Mouse (Mus musculus) heart, embryonic 11.5 days (tissue): ENCODE measurements around the gene Tmem98. TPM values are rescaled to one million over a fixed set of nuclear protein-coding genes. Genes with fewer than 3 reads are reported as not detected.

Source experiments
- ATAC-seq: fragments of 200-750 bp; cut with Nextera tagmentation; replicated peaks from 2 replicates; pipeline ENCODE4 v1.8.0; 2017; ENCODE audit warnings: moderate library complexity; ENCODE audit not compliant: insufficient number of reproducible peaks, low FRiP score, low TSS enrichment
- H3K27ac ChIP-seq: fragments of 300-500 bp; sonication (generic); 2 replicates; pipeline ENCODE4 v1.5.1; 2014; ENCODE audit warnings: mild to moderate bottlenecking, low read depth, low read length
- H3K27me3 ChIP-seq: fragments of 300-500 bp; sonication (generic); 2 replicates; pipeline ENCODE4 v1.6.1; 2014; ENCODE audit warnings: mild to moderate bottlenecking, low read length, mixed read lengths; ENCODE audit not compliant: control insufficient read depth, insufficient read depth
- H3K36me3 ChIP-seq: fragments of 300-500 bp; sonication (generic); 2 replicates; pipeline ENCODE4 v1.6.1; 2014; ENCODE audit warnings: mild to moderate bottlenecking, low read length, moderate library complexity, mixed read lengths; ENCODE audit not compliant: control insufficient read depth, insufficient read depth
- H3K4me1 ChIP-seq: fragments of 300-500 bp; sonication (generic); 2 replicates; pipeline ENCODE4 v1.6.1; 2014; ENCODE audit warnings: low read length; ENCODE audit not compliant: control insufficient read depth, insufficient read depth
- H3K4me2 ChIP-seq: fragments of 300-500 bp; sonication (generic); 2 replicates; pipeline ENCODE4 v1.6.1; 2014; ENCODE audit warnings: mild to moderate bottlenecking, moderate library complexity
- H3K4me3 ChIP-seq: fragments of 300-500 bp; sonication (generic); 2 replicates; pipeline ENCODE4 v1.5.1; 2014; ENCODE audit warnings: low read depth, low read length
- H3K9ac ChIP-seq: fragments of 300-500 bp; sonication (generic); 2 replicates; pipeline ENCODE4 v1.6.1; 2014; ENCODE audit warnings: mild to moderate bottlenecking, low read depth, low read length, moderate library complexity
- H3K9me3 ChIP-seq: fragments of 300-500 bp; sonication (generic); replicated peaks from 2 replicates; pipeline ENCODE4 v1.6.1; 2016; ENCODE audit warnings: low read length; ENCODE audit not compliant: control insufficient read depth
- WGBS: fragments of 180-500 bp; shearing (Covaris S2); extraction: QIAGEN DNeasy Blood & Tissue Kit; methylation state at CpG from one replicate; pipeline ENCODE4 v1.1.7; 2014; ENCODE audit not compliant: insufficient replicate concordance; 5-methylcytosine and 5-hydroxymethylcytosine counted together
- polyA plus RNA-seq: library from polyadenylated mRNA; unstranded; fragments of >200 nt; fragmentation: Nextera tagmentation; extraction: Ambion mirVana; gene quantifications from 2 replicates; pipeline ENCODE4 v1.2.1, GENCODE M21; 2014

Tmem98 gene
- polyA plus RNA-seq, 1 experiment from 2014 or later = 116 TPM

DNA sequence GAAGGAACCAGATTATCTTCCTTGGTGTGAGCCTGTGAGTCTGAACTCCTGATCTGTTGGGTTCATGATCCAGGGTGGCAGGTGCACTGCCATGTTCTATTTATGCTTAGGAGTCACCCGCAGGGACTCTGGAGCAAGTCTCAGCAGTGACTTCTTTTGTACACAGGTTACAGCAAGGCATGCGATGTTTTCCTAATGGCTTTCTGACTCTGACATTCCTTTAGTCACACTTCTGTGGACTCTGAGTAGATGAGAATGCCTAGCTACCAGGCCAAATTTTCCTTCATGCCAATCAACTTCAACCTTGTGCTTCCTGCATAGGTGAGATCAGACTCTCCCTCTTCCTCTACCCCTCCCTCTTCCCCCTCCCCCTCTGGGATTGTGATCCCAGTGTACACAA, 25.4 kb downstream of the Tmem98 start:
- no peaks in the 10 kb centered on the region for H3K27me3 ChIP-seq
- H3K4me1 ChIP-seq = no peaks in the 10 kb centered on the region
- no peak overlapping the region for H3K27ac ChIP-seq
- 82% methylated on average over 2 of the region's 2 CpGs for WGBS
- no peak overlapping the region for H3K4me3 ChIP-seq
- no peak for ATAC-seq
- no peak overlapping the region for H3K9ac ChIP-seq
- H3K4me2 ChIP-seq = no peak overlapping the region
- no peaks in the 10 kb centered on the region for H3K9me3 ChIP-seq
- H3K36me3 ChIP-seq = no peaks in the 10 kb centered on the region

- Histone ChIP-seq H3K4me2 (no peak overlapping the region), H3K36me3 (no peaks in the 10 kb centered on the region), H3K9me3 (no peaks in the 10 kb centered on the region), H3K9ac (no peak overlapping the region), H3K27ac (no peak overlapping the region), H3K4me3 (no peak overlapping the region), H3K4me1 (no peaks in the 10 kb centered on the region), H3K27me3 (no peaks in the 10 kb centered on the region)
- 67% methylated on average over 4 of the region's 4 CpGs for WGBS
- no peak for ATAC-seq
These were observed 25.9 kb downstream of the Tmem98 start for GRCm38 (mm10) chr11:80835841-80836240.

- Histone ChIP-seq H3K36me3 (no peaks in the 10 kb centered on the region), H3K27me3 (no peaks in the 10 kb centered on the region), H3K9me3 (no peaks in the 10 kb centered on the region), H3K27ac (no peak overlapping the region), H3K4me3 (no peak overlapping the region), H3K4me1 (no peaks in the 10 kb centered on the region), H3K9ac (no peak overlapping the region), H3K4me2 (no peak overlapping the region)
- 67% methylated on average over 1 of the region's 1 CpGs for WGBS
- ATAC-seq = no peak
These were observed 28.7 kb downstream of the Tmem98 start for GRCm38 (mm10) chr11:80838724-80839123.

GRCm38 (mm10) chr11:80843435-80843834, 33.5 kb downstream of the Tmem98 start:
- H3K9ac ChIP-seq = no peak overlapping the region
- H3K4me3 ChIP-seq = no peak overlapping the region
- H3K27me3 ChIP-seq = no peaks in the 10 kb centered on the region
- H3K4me1 ChIP-seq = no peaks in the 10 kb centered on the region
- no peak overlapping the region for H3K4me2 ChIP-seq
- H3K27ac ChIP-seq = no peak overlapping the region
- WGBS = 66% methylated on average over 2 of the region's 2 CpGs
- no peaks in the 10 kb centered on the region for H3K36me3 ChIP-seq
- H3K9me3 ChIP-seq = no peaks in the 10 kb centered on the region
- ATAC-seq = no peak

DNA sequence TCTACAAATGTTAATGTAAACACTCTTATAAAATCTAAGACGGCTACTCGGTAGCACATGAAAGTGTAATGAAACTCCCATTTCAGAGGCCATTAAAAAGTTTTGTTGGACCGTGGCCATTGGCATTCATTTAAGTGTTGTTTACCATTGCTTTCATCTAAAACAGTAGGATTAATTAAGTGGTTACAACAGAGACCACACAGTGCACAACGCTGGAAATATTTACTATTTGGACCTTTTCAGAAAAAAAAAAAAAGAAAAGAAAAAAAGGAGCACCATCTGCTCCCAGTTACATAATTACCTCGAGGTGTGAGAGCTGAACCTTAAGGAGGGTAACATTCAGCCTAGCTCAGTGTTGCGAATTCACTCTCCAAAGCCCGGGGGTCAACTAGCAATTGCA, 35.5 kb downstream of the Tmem98 start:
- no peak for ATAC-seq
- no peak overlapping the region for H3K4me2 ChIP-seq
- H3K27me3 ChIP-seq = no peaks in the 10 kb centered on the region
- 70% methylated on average over 7 of the region's 7 CpGs for WGBS
- no peak overlapping the region for H3K9ac ChIP-seq
- H3K9me3 ChIP-seq = no peaks in the 10 kb centered on the region
- H3K27ac ChIP-seq = no peak overlapping the region
- H3K4me3 ChIP-seq = no peak overlapping the region
- H3K36me3 ChIP-seq = no peaks in the 10 kb centered on the region
- no peaks in the 10 kb centered on the region for H3K4me1 ChIP-seq

DNA sequence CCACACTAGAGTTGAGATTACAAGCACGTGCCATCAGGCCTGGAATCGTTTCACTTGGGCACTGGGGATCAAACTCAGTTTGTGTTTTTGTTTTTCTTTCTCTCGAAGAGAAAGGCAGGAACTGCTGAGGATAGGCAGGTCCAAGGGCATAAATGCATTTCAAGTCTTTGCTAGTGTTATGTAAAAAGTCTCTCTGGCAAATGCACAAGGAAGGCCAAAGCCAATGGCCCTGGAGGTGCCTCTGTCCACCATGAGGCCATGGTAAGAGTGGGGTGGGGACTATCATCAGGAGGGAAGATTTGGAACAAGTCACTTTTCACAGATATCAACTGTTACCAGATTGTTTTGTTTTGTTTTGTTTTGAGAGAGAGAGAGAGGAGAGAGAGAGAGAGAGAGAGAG, 36.1 kb downstream of the Tmem98 start:
- H3K36me3 ChIP-seq = no peaks in the 10 kb centered on the region
- no peaks in the 10 kb centered on the region for H3K9me3 ChIP-seq
- 42% methylated on average over 3 of the region's 3 CpGs for WGBS
- H3K4me1 ChIP-seq = no peaks in the 10 kb centered on the region
- H3K27ac ChIP-seq = no peak overlapping the region
- no peak overlapping the region for H3K9ac ChIP-seq
- no peak for ATAC-seq
- H3K4me3 ChIP-seq = no peak overlapping the region
- H3K27me3 ChIP-seq = no peaks in the 10 kb centered on the region
- no peak overlapping the region for H3K4me2 ChIP-seq

- ATAC-seq = no peak
- no peaks in the 10 kb centered on the region for H3K4me1 ChIP-seq
- no peak overlapping the region for H3K9ac ChIP-seq
- H3K27ac ChIP-seq = no peak overlapping the region
- 62% methylated on average over 5 of the region's 5 CpGs for WGBS
- H3K4me2 ChIP-seq = no peak overlapping the region
- H3K9me3 ChIP-seq = no peaks in the 10 kb centered on the region
- no peak overlapping the region for H3K4me3 ChIP-seq
- H3K36me3 ChIP-seq = no peaks in the 10 kb centered on the region
- no peaks in the 10 kb centered on the region; the same call in 1 of the 2 replicates for H3K27me3 ChIP-seq
These were observed 38.2 kb downstream of the Tmem98 start for GRCm38 (mm10) chr11:80848131-80848530.

DNA sequence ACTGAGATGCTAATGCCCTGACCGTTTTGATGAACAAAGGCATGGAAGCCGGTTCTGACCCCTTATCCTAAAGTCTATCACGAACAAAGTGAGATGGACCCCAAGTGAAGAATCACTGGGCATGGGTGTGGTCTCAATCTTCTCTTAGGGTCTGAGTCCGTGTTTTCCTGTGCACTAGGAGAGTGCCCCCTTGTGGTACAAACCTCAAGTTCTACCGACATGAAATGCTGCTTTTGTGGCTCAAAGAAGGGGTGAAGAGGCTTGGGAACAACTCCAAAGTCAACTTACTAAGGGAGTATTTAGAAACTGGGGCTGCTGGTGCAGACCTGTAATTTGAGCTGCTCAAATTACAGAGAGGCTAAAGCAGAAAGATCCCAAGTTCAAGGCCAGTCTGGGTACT, 41.9 kb downstream of the Tmem98 start:
- Histone ChIP-seq H3K4me3 (no peak overlapping the region), H3K4me2 (no peak overlapping the region), H3K27me3 (no peaks in the 10 kb centered on the region; the same call in 1 of the 2 replicates), H3K9me3 (no peaks in the 10 kb centered on the region), H3K9ac (no peak overlapping the region), H3K36me3 (no peaks in the 10 kb centered on the region), H3K4me1 (no peaks in the 10 kb centered on the region), H3K27ac (no peak overlapping the region)
- WGBS = 39% methylated on average over 5 of the region's 5 CpGs
- no peak for ATAC-seq

DNA sequence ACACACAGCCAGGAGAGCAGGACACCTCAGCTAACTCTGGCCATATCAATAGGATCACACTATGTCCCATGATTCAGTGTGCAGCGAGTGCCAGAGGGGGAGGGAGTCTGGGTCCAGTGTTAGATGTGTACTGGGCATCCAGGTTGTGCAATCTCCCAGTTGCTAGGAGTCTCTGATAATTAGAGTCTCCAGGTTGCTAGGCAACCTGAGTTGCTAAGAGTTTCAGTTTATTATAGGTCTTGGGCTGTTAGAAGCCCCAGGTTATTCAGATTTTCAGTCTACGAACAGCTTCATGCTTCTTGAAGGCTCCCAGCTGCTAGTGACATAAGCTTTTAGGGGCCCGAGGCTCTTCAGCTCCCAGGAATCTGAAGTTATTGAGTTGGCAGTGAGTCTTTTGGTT, 43.0 kb downstream of the Tmem98 start:
- Histone ChIP-seq H3K4me3 (no peak overlapping the region), H3K4me2 (no peak overlapping the region), H3K27me3 (no peaks in the 10 kb centered on the region; the same call in 1 of the 2 replicates), H3K9me3 (no peaks in the 10 kb centered on the region), H3K27ac (no peak overlapping the region), H3K4me1 (no peaks in the 10 kb centered on the region), H3K9ac (no peak overlapping the region), H3K36me3 (no peaks in the 10 kb centered on the region)
- no peak for ATAC-seq
- 68% methylated on average over 3 of the region's 3 CpGs for WGBS
